Mouse (Mus musculus) C2C12 (cell line): Measurements from ENCODE around the gene Gm48551. TPM values are rescaled to one million over a fixed set of nuclear protein-coding genes. Genes with fewer than 3 reads are reported as not detected.

Experiments used
- H3K27me3 ChIP-seq: one replicate; pipeline ENCODE4 v1.6.1; 2011; ENCODE audit not compliant: control insufficient read depth, insufficient read depth, insufficient read length
- H3K36me3 ChIP-seq: one replicate; pipeline ENCODE4 v1.6.1; 2011; ENCODE audit not compliant: control insufficient read depth, insufficient read depth
- H3K4me3 ChIP-seq: one replicate; pipeline ENCODE4 v1.5.1; 2011; ENCODE audit warnings: mild to moderate bottlenecking, control low read depth; ENCODE audit not compliant: poor library complexity, insufficient read depth, severe bottlenecking
- H3K79me2 ChIP-seq: one replicate; pipeline ENCODE4 v1.6.1; 2011; ENCODE audit not compliant: control insufficient read depth, insufficient read depth
- H3K79me3 ChIP-seq: one replicate; pipeline ENCODE4 v1.6.1; 2011; ENCODE audit warnings: low read depth, control low read depth
- H3ac ChIP-seq: one replicate; pipeline ENCODE3; 2011; ENCODE audit warnings: low read depth; ENCODE audit not compliant: control insufficient read depth, insufficient read length
- CEBPB ChIP-seq: IDR thresholded peaks from one replicate; pipeline ENCODE4 v1.6.1; 2011; ENCODE audit warnings: low read depth, mild to moderate bottlenecking, control low read depth, moderate library complexity
- CTCF ChIP-seq: IDR thresholded peaks from one replicate; pipeline ENCODE4 v1.5.1; 2011; ENCODE audit not compliant: control insufficient read depth, insufficient read depth, insufficient read length
- FOSL1 ChIP-seq: IDR thresholded peaks from one replicate; pipeline ENCODE4 v1.8.0; 2011; ENCODE audit warnings: mild to moderate bottlenecking, low read length; ENCODE audit not compliant: poor library complexity, insufficient read depth, severe bottlenecking
- MAX ChIP-seq: IDR thresholded peaks from one replicate; pipeline ENCODE4 v1.6.1; 2011; ENCODE audit warnings: mild to moderate bottlenecking, control low read depth
- MYOD1 ChIP-seq: IDR thresholded peaks from one replicate; pipeline ENCODE4 v1.6.1; 2011; ENCODE audit warnings: low read depth; ENCODE audit not compliant: control insufficient read depth, insufficient read length
- MYOG ChIP-seq: IDR thresholded peaks from one replicate; pipeline ENCODE4 v1.6.1; 2011; ENCODE audit not compliant: control insufficient read depth, insufficient read length; ENCODE audit errors: extremely low read depth
- USF1 ChIP-seq: IDR thresholded peaks from one replicate; pipeline ENCODE4 v1.6.1; 2011; ENCODE audit warnings: low read depth, mild to moderate bottlenecking, control low read depth, moderate library complexity
- polyA plus RNA-seq: library from polyadenylated mRNA; unstranded; fragments of >200 nt; fragmentation: generic; extraction: Trizol; gene quantifications from one replicate; pipeline ENCODE4 v1.2.1, GENCODE M21; 2012; ENCODE audit warnings: missing spikeins

Gm48551 gene
- polyA plus RNA-seq, 1 experiment: 1.7 TPM

DNA sequence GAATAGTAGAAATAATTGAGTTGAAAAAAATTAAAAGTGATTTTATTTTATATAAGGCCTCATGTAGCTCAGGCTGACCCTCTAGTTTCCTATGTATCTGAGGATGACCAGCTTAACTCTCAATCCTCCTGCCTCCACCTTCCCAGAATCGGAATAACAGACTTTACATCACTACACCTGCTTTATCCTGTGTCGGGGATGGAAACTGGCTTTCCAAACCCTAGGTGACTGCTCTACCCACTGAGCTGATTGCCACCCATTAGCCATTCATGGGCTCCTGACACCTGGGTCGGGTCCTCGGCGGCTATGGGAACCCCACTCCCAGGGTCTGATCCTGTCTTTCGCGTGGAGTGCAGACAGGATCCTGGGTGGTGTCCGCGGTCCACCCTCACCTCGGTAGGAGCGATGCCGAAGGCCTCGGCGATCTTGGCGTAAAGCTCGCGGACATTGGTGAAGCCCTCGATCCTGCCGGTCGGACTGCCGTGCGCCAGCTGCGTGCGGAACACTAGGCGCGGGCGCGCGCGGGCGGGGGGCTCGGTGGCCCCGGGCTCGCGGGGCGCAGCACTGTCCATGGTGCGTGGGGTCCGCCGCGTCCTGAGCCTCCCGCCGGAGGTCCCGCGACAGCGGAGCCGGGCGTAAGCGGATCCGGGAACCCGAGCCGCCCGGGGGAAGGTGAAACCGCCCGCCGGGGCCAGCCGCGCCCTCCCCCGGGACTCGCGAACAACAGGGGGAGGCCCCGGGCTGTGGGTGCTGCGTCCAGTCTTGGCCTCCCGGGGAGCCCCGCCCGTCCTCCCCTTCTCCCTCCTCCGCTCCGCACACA lies 41.4 kb upstream of the Gm48551 start, which contains the start of gene Gipc3:
Gene Gipc3, minus strand, starts transcription at position 581 of the 820 bp plus-strand sequence.
- Histone ChIP-seq H3ac (peak within 1 kb of the TSS; percentile 53), H3K36me3 (peaks cover 12% of the 10 kb centered on the region), H3K79me2 (no peaks in the 10 kb centered on the region), H3K79me3 (no peaks in the 10 kb centered on the region), H3K27me3 (peaks cover 11% of the 10 kb centered on the region), H3K4me3 (no peak within 1 kb of the TSS)
- TF ChIP-seq MAX (no peak), FOSL1 (no peak), MYOD1 (no peak), CEBPB (no peak), USF1 (no peak), CTCF (no peak), MYOG (no peak)

DNA sequence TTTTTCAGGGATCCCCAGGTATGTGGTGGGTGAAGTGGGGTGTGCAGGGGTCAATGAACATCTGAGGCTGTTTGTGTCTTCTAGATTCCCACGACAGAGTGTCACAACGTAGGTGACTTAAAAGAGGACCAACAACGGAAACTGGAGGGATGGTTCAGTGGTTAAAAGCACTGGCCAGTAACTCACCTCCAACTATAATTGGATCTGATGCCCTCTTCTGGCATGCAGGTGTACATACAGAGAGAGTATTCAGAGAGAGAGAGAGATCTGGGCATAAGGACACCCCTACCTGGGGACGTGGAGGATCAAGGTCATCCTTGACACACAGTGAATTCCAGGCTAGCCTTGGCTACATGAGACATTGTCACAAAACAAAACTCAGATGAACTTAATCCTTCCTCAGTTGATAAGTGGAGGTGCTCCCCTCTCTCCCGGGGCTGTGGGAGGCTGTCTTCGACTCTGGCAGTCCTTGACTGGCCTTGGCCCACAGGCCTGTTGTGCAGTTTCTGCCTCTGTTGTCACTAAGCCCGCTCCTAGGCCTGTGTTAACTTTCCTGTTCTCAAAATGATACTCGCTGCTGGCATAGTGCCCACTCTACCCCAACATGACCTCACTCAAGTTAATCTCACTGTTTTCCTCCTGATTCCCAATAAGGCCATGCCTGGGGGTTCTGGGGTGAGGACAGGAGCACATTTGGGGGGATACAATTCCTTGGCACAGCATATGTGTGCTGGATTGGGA lies 39.7 kb upstream of the Gm48551 start:
- H3K4me3 ChIP-seq: no peak overlapping the region

DNA sequence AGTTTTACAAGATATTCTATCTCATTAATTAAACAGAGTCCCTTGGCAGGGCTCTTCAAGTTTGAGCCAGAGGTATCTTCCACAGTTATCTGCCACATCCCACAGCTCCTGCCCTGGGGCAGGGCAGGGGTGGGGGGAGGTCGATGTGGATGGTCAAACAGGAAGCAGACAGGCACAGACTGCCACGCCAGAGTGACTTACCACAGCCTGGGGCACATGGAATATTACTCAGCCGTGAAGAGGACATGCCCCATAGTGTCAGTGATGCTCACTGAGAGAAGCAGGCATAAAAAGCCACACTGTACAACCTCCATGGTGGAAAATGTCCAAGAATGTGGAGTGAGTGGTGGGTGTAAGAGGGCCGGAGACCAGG lies 39.1 kb upstream of the Gm48551 start:
- Histone ChIP-seq H3K27me3 (peaks cover 11% of the 10 kb centered on the region), H3K4me3 (no peak overlapping the region), H3K79me3 (peaks cover 5% of the 10 kb centered on the region), H3K79me2 (peaks cover 14% of the 10 kb centered on the region), H3K36me3 (peaks cover 21% of the 10 kb centered on the region), H3ac (no peak overlapping the region)
- TF ChIP-seq FOSL1 (no peak), MYOG (no peak), CTCF (no peak), MYOD1 (no peak), USF1 (no peak)

More for the DNA sequence above, 39.7 kb upstream of the Gm48551 start:
- Histone ChIP-seq H3K79me3 (peaks cover under 1% of the 10 kb centered on the region), H3K27me3 (peaks cover 11% of the 10 kb centered on the region), H3K79me2 (peaks cover 9% of the 10 kb centered on the region), H3ac (no peak overlapping the region), H3K36me3 (peaks cover 21% of the 10 kb centered on the region)
- TF ChIP-seq CTCF (no peak), MAX (no peak), MYOD1 (no peak), MYOG (no peak), USF1 (no peak), CEBPB (no peak), FOSL1 (no peak)

DNA sequence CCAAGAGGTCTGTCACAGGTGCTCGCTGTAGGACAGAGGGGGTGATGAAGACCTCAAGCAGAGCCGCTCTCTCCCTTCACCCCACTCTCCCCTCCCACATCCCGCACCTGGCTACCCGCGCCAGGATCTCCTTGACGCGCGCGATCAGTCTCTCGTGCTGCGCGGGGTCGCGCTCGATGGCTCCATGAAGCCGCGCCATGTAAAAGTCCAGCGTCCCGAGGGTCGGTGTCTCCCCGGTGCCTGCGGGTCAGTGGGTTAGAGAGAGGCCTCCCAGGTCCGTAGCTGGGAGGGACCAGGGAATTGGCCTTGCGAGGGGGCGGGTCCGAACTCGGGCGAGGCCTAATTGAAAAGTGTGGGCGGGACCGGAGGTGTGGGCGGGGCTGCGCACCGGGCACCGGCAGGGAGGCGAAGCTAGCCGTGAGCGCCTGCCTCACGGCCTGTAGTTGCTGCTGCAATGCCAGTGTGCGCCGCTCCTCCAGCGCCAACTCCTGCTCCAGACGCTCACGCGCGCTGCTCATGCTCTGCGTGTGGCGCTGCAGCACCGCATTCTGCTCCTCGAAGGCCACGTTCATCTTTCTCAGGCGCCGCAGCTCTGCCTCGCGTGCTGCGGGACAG lies 37.7 kb upstream of the Gm48551 start:
- no peak overlapping the region for H3ac ChIP-seq
- H3K79me3 ChIP-seq: peaks cover 5% of the 10 kb centered on the region
- H3K79me2 ChIP-seq: peaks cover 14% of the 10 kb centered on the region
- H3K27me3 ChIP-seq: peaks cover 11% of the 10 kb centered on the region
- H3K4me3 ChIP-seq: no peak overlapping the region
- H3K36me3 ChIP-seq: peaks cover 21% of the 10 kb centered on the region
- TF ChIP-seq MAX: no peak
- TF ChIP-seq USF1: no peak
- TF ChIP-seq CEBPB: no peak
- no peak for TF ChIP-seq MYOG
- TF ChIP-seq MYOD1: no peak
- TF ChIP-seq CTCF: no peak
- TF ChIP-seq FOSL1: no peak

DNA sequence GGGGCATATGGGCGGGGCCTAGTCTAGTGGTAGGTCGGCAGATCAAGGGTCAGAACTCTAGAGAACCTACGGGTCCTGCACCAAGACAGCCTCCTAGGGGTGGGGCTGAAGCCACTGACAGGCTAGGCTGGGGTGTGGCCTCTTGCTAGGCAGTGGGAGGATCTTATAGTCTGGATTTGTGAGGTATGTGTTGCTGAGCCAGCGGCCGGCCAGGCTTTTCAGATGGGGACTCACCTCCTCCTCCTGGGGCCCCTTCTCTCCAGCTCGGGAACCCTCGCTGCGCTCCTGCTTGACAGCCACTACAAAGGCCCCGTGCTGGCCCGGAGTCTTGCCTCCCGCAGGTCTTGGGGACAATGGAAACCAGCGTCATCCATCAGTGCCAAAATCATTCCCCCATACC lies 35.1 kb upstream of the Gm48551 start:
- H3K79me3 ChIP-seq: peaks cover 5% of the 10 kb centered on the region
- H3K27me3 ChIP-seq: no peaks in the 10 kb centered on the region
- H3K4me3 ChIP-seq: peak overlapping the region; percentile 95
- TF ChIP-seq MAX (no peak), USF1 (no peak)
- H3K36me3 ChIP-seq: peaks cover 21% of the 10 kb centered on the region
- H3ac ChIP-seq: peak overlapping the region; percentile 95
- H3K79me2 ChIP-seq: peaks cover 14% of the 10 kb centered on the region
